Mouse (Mus musculus) stomach, postnatal 0 days (tissue): Measurements from ENCODE around the gene Prkcsh. TPM values are rescaled to one million over a fixed set of nuclear protein-coding genes. Genes with fewer than 3 reads are reported as not detected.

ENCODE experiments used
- ATAC-seq: fragments of 200-750 bp; cut with Nextera tagmentation; 2 replicates; pipeline ENCODE4 v1.8.0; 2017; ENCODE audit not compliant: low FRiP score, low TSS enrichment
- DNase-seq: peaks from one replicate; pipeline ENCODE4 v3.0.0-alpha.2; 2016; ENCODE audit warnings: low spot score
- H3K27ac ChIP-seq: fragments of 300-500 bp; sonication (generic); replicated peaks from 2 replicates; pipeline ENCODE4 v1.5.1; 2014; ENCODE audit warnings: mild to moderate bottlenecking, control low read depth
- H3K27me3 ChIP-seq: fragments of 300-500 bp; sonication (generic); 2 replicates; pipeline ENCODE4 v1.6.1; 2014; ENCODE audit warnings: low read length; ENCODE audit not compliant: control insufficient read depth, insufficient read depth
- H3K36me3 ChIP-seq: fragments of 300-500 bp; sonication (generic); 2 replicates; pipeline ENCODE4 v1.6.1; 2014; ENCODE audit warnings: low read length, mixed read lengths; ENCODE audit not compliant: control insufficient read depth, insufficient read depth
- H3K4me1 ChIP-seq: fragments of 300-500 bp; sonication (generic); replicated peaks from 2 replicates; pipeline ENCODE4 v1.6.1; 2014; ENCODE audit warnings: antibody characterized with exemption; ENCODE audit not compliant: control insufficient read depth, insufficient read depth
- H3K4me2 ChIP-seq: fragments of 300-500 bp; sonication (generic); replicated peaks from 2 replicates; pipeline ENCODE4 v1.6.1; 2014; ENCODE audit warnings: low read depth, mild to moderate bottlenecking, control low read depth, moderate library complexity
- H3K4me3 ChIP-seq: fragments of 300-500 bp; sonication (generic); 2 replicates; pipeline ENCODE4 v1.5.1; 2014; ENCODE audit warnings: low read depth, low read length, control low read depth
- H3K9ac ChIP-seq: fragments of 300-500 bp; sonication (generic); 2 replicates; pipeline ENCODE4 v1.6.1; 2014; ENCODE audit warnings: mild to moderate bottlenecking, low read length, control low read depth, mixed read lengths
- H3K9me3 ChIP-seq: fragments of 300-500 bp; sonication (generic); 2 replicates; pipeline ENCODE4 v1.6.1; 2016; ENCODE audit warnings: low read length; ENCODE audit not compliant: control insufficient read depth
- CTCF ChIP-seq: IDR thresholded peaks from 2 replicates; pipeline ENCODE4 v1.5.1; 2016; ENCODE audit warnings: antibody characterized with exemption, low read depth, mild to moderate bottlenecking, moderate library complexity
- EP300 ChIP-seq: optimal IDR thresholded peaks from 2 replicates; pipeline ENCODE3; 2016; ENCODE audit warnings: antibody characterized with exemption
- WGBS: fragments of 180-500 bp; shearing (Covaris S2); extraction: QIAGEN DNeasy Blood & Tissue Kit; methylation state at CpG from one replicate; pipeline ENCODE4 v1.1.7; 2014; 5-methylcytosine and 5-hydroxymethylcytosine counted together
- polyA plus RNA-seq: library from polyadenylated mRNA; unstranded; fragments of >200 nt; fragmentation: Nextera tagmentation; extraction: Ambion mirVana; gene quantifications from 2 replicates; pipeline ENCODE4 v1.2.1, GENCODE M21; 2015

Prkcsh gene
- polyA plus RNA-seq, 1 experiment from 2014 or later: 48.4 TPM

- no peak for DNase-seq
- 53% methylated on average over 9 of the region's 9 CpGs for WGBS
- Histone ChIP-seq H3K27ac (no peak overlapping the region), H3K4me1 (no peaks in the 10 kb centered on the region; the same call in 1 of the 2 replicates), H3K4me3 (no peak overlapping the region), H3K9ac (no peak overlapping the region), H3K27me3 (peaks cover 10% of the 10 kb centered on the region; the same call in 1 of the 2 replicates), H3K4me2 (no peak overlapping the region), H3K36me3 (no peaks in the 10 kb centered on the region), H3K9me3 (no peaks in the 10 kb centered on the region)
- TF ChIP-seq CTCF (no peak), EP300 (no peak)
- ATAC-seq: no peak
Measured at GRCm38 (mm10) chr9:22047329-22047728, 44.7 kb downstream of the Prkcsh start.

GRCm38 (mm10) chr9:22049315-22049714, 46.7 kb downstream of the Prkcsh start:
- H3K27ac ChIP-seq: no peak overlapping the region
- DNase-seq: no peak
- TF ChIP-seq EP300: no peak
- no peak for TF ChIP-seq CTCF
- H3K27me3 ChIP-seq: peaks cover 10% of the 10 kb centered on the region; the same call in 1 of the 2 replicates
- 48% methylated on average over 11 of the region's 11 CpGs for WGBS
- no peaks in the 10 kb centered on the region for H3K9me3 ChIP-seq
- no peak for ATAC-seq
- H3K4me1 ChIP-seq: no peaks in the 10 kb centered on the region; the same call in 1 of the 2 replicates
- no peaks in the 10 kb centered on the region for H3K36me3 ChIP-seq
- no peak overlapping the region for H3K9ac ChIP-seq
- H3K4me2 ChIP-seq: no peak overlapping the region
- H3K4me3 ChIP-seq: no peak overlapping the region

- Histone ChIP-seq H3K27ac (no peak overlapping the region), H3K27me3 (peaks cover 10% of the 10 kb centered on the region; the same call in 1 of the 2 replicates), H3K4me1 (peaks cover 2% of the 10 kb centered on the region; the same call in 1 of the 2 replicates), H3K9ac (no peak overlapping the region), H3K4me3 (no peak overlapping the region), H3K4me2 (no peak overlapping the region), H3K9me3 (no peaks in the 10 kb centered on the region), H3K36me3 (no peaks in the 10 kb centered on the region)
- no peak for ATAC-seq
- DNase-seq: no peak
- 46% methylated on average over 4 of the region's 4 CpGs for WGBS
- TF ChIP-seq EP300 (no peak), CTCF (no peak)
Measured at GRCm38 (mm10) chr9:22049721-22050270, 47.2 kb downstream of the Prkcsh start.

- H3K9me3 ChIP-seq: no peaks in the 10 kb centered on the region
- peak; percentile 77 for DNase-seq
- ATAC-seq: peak; percentile 36; the same call in 1 of the 2 replicates
- H3K27me3 ChIP-seq: peaks cover 10% of the 10 kb centered on the region; the same call in 1 of the 2 replicates
- WGBS: 3% methylated on average over 32 of the region's 43 CpGs
- no peak overlapping the region for H3K9ac ChIP-seq
- H3K4me3 ChIP-seq: peak overlapping the region; percentile 32
- no peak overlapping the region for H3K27ac ChIP-seq
- no peaks in the 10 kb centered on the region for H3K36me3 ChIP-seq
- peak overlapping the region; percentile 50 for H3K4me2 ChIP-seq
- peaks cover 2% of the 10 kb centered on the region; the same call in 1 of the 2 replicates for H3K4me1 ChIP-seq
- TF ChIP-seq CTCF: no peak
- no peak for TF ChIP-seq EP300
Measured at GRCm38 (mm10) chr9:22050351-22050889, 47.8 kb downstream of the Prkcsh start.

GRCm38 (mm10) chr9:22051161-22051957, 48.8 kb downstream of the Prkcsh start:
- Histone ChIP-seq H3K4me2 (peak overlapping the region; percentile 50), H3K4me3 (peak overlapping the region; percentile 32), H3K27me3 (peaks cover 10% of the 10 kb centered on the region; the same call in 1 of the 2 replicates), H3K27ac (no peak overlapping the region), H3K9ac (no peak overlapping the region), H3K4me1 (peaks cover 2% of the 10 kb centered on the region; the same call in 1 of the 2 replicates), H3K36me3 (no peaks in the 10 kb centered on the region), H3K9me3 (no peaks in the 10 kb centered on the region)
- ATAC-seq (no peak), DNase-seq (no peak)
- WGBS: 2% methylated on average over 57 of the region's 67 CpGs
- TF ChIP-seq CTCF (no peak), EP300 (no peak)
